ENCODE assay signal across 14 mouse cellular contexts in genomic region chr7:112274611-112275010, GRCm38 (mm10). TPM values are rescaled to one million over a fixed set of nuclear protein-coding genes. Genes with fewer than 3 reads are reported as not detected.
DNase-seq lines count a peak whose midpoint lies in the region; ATAC-seq lines count a peak whose summit lies in the region.
"Had no signal": no experiment of that assay in that cellular context is flagged by ENCODE, and none has a peak within 500 bp of the region (broad histone marks: within the 10 kb centered on the region; RNA-seq: fewer than 3 reads in every experiment).

No protein-coding gene starts in this region.

- peak; percentile 29 for DNase-seq in embryonic facial prominence, embryonic 11.5 days (ENCODE audit: low spot score)
- no peak for DNase-seq in embryonic facial prominence, embryonic 10.5 days (ENCODE audit: low spot score)
- no peak for DNase-seq in heart, postnatal 4 days
- no peak for DNase-seq in lung, adult 18-20 months
- DNase-seq in urinary bladder, postnatal 25 days (ENCODE audit: low spot score): no peak
- DNase-seq: cerebellum, postnatal 10 days; kidney, adult 8-10 months; lung, adult 2 months; spleen, adult 18-20 months had no signal

- no peaks in the 10 kb centered on the region for H3K9me3 ChIP-seq in embryonic facial prominence, embryonic 11.5 days (replicated peaks; ENCODE audit: control insufficient read depth, low read length)
- no peaks in the 10 kb centered on the region for H3K9me3 ChIP-seq in embryonic facial prominence, embryonic 10.5 days
- no peaks in the 10 kb centered on the region for H3K9me3 ChIP-seq in heart, embryonic 14.5 days (ENCODE audit: control insufficient read depth, low read length)
- H3K9me3 ChIP-seq in lung, embryonic 16.5 days (ENCODE audit: control insufficient read depth, low read length): no peaks in the 10 kb centered on the region
- no peaks in the 10 kb centered on the region for H3K9me3 ChIP-seq in intestine, embryonic 16.5 days (ENCODE audit: control insufficient read depth, low read length)
- H3K9me3 ChIP-seq: embryonic facial prominence, embryonic 12.5 days had no signal

- no peak overlapping the region for H3K9ac ChIP-seq in embryonic facial prominence, embryonic 11.5 days (replicated peaks; ENCODE audit: low read length)
- peak overlapping the region; percentile 52 for H3K9ac ChIP-seq in heart, embryonic 14.5 days (ENCODE audit: low read length)
- no peak overlapping the region for H3K9ac ChIP-seq in lung, embryonic 16.5 days (ENCODE audit: low read length)
- no peak overlapping the region for H3K9ac ChIP-seq in intestine, embryonic 16.5 days (ENCODE audit: low read depth, low read length)
- H3K9ac ChIP-seq: embryonic facial prominence, embryonic 12.5 days had no signal

- WGBS in embryonic facial prominence, embryonic 11.5 days: 65% methylated on average over 2 of the region's 2 CpGs
- WGBS in embryonic facial prominence, embryonic 10.5 days: 74% methylated on average over 2 of the region's 2 CpGs
- WGBS in heart, embryonic 14.5 days: 72% methylated on average over 2 of the region's 2 CpGs
- WGBS in lung, embryonic 16.5 days: 49% methylated on average over 2 of the region's 2 CpGs
- WGBS in intestine, embryonic 16.5 days: 53% methylated on average over 2 of the region's 2 CpGs

- H3K4me1 ChIP-seq in embryonic facial prominence, embryonic 11.5 days (ENCODE audit: control insufficient read depth, insufficient read depth, low read length): no peaks in the 10 kb centered on the region; the same call in 1 of the 2 replicates
- peaks cover 36% of the 10 kb centered on the region for H3K4me1 ChIP-seq in embryonic facial prominence, embryonic 10.5 days
- H3K4me1 ChIP-seq in heart, embryonic 14.5 days (ENCODE audit: control insufficient read depth in 2 of 2, insufficient read depth in 2 of 2, low read length in 2 of 2): peaks cover 78 to 98% of the 10 kb centered on the region in 2 experiments
- peaks cover 60% of the 10 kb centered on the region for H3K4me1 ChIP-seq in lung, embryonic 16.5 days (replicated peaks; ENCODE audit: control insufficient read depth, insufficient read depth, low read length)
- peaks cover 65% of the 10 kb centered on the region for H3K4me1 ChIP-seq in intestine, embryonic 16.5 days (ENCODE audit: control insufficient read depth, insufficient read depth, low read length)

- H3K27me3 ChIP-seq in embryonic facial prominence, embryonic 11.5 days (ENCODE audit: control insufficient read depth, insufficient read depth, low read length): no peaks in the 10 kb centered on the region
- peaks cover 7% of the 10 kb centered on the region; the same call in 1 of the 2 replicates for H3K27me3 ChIP-seq in embryonic facial prominence, embryonic 10.5 days (replicated peaks; ENCODE audit: low read depth, poor library complexity, severe bottlenecking)
- no peaks in the 10 kb centered on the region for H3K27me3 ChIP-seq in heart, embryonic 14.5 days (ENCODE audit: control insufficient read depth, insufficient read depth, low read length)
- no peaks in the 10 kb centered on the region for H3K27me3 ChIP-seq in lung, embryonic 16.5 days (ENCODE audit: control insufficient read depth, insufficient read depth, low read depth, low read length)
- H3K27me3 ChIP-seq in intestine, embryonic 16.5 days (replicated peaks; ENCODE audit: control insufficient read depth, insufficient read depth, low read length): no peaks in the 10 kb centered on the region
- H3K27me3 ChIP-seq: embryonic facial prominence, embryonic 12.5 days; Patski had no signal

- H3K27ac ChIP-seq in embryonic facial prominence, embryonic 11.5 days (replicated peaks; ENCODE audit: low read depth, low read length): no peak overlapping the region
- no peak overlapping the region for H3K27ac ChIP-seq in embryonic facial prominence, embryonic 10.5 days (replicated peaks)
- H3K27ac ChIP-seq in heart, embryonic 14.5 days (replicated peaks in 1 of 2; ENCODE audit: control insufficient read depth in 1 of 2, insufficient read depth in 1 of 2, low read depth in 2 of 2, low read length in 2 of 2): peak overlapping the region; percentile 78 to 96
- 0 out of 2 replicates have a peak overlapping the region, but pooled peaks have one; percentile 36 for H3K27ac ChIP-seq in lung, embryonic 16.5 days (ENCODE audit: low read length)
- H3K27ac ChIP-seq in intestine, embryonic 16.5 days (ENCODE audit: low read length): peak overlapping the region; percentile 39
- H3K27ac ChIP-seq: embryonic facial prominence, embryonic 12.5 days had no signal

- no peak overlapping the region for H3K4me3 ChIP-seq in embryonic facial prominence, embryonic 11.5 days (ENCODE audit: low read depth, low read length)
- H3K4me3 ChIP-seq in embryonic facial prominence, embryonic 10.5 days: no peak overlapping the region
- H3K4me3 ChIP-seq in heart, embryonic 14.5 days (ENCODE audit: control insufficient read depth in 1 of 2, insufficient read depth in 1 of 2, low read depth in 1 of 2, low read length in 2 of 2): no peak overlapping the region
- H3K4me3 ChIP-seq in lung, embryonic 16.5 days (ENCODE audit: low read length): no peak overlapping the region
- no peak overlapping the region for H3K4me3 ChIP-seq in intestine, embryonic 16.5 days (ENCODE audit: low read length)
- H3K4me3 ChIP-seq: embryonic facial prominence, embryonic 12.5 days had no signal

- no peak overlapping the region for H3K4me2 ChIP-seq in embryonic facial prominence, embryonic 11.5 days (ENCODE audit: low read depth, low read length)
- H3K4me2 ChIP-seq in heart, embryonic 14.5 days (ENCODE audit: low read length): no peak overlapping the region
- no peak overlapping the region for H3K4me2 ChIP-seq in lung, embryonic 16.5 days (ENCODE audit: low read depth, low read length)
- H3K4me2 ChIP-seq in intestine, embryonic 16.5 days (ENCODE audit: low read depth, low read length): no peak overlapping the region
- H3K4me2 ChIP-seq: embryonic facial prominence, embryonic 12.5 days had no signal

- H3K36me3 ChIP-seq in embryonic facial prominence, embryonic 11.5 days (replicated peaks; ENCODE audit: control insufficient read depth, insufficient read depth, low read depth, low read length): no peaks in the 10 kb centered on the region
- no peaks in the 10 kb centered on the region for H3K36me3 ChIP-seq in embryonic facial prominence, embryonic 10.5 days (replicated peaks)
- H3K36me3 ChIP-seq in heart, embryonic 14.5 days (ENCODE audit: control insufficient read depth, insufficient read depth, low read length): peaks cover 71% of the 10 kb centered on the region
- H3K36me3 ChIP-seq in lung, embryonic 16.5 days (ENCODE audit: control insufficient read depth, insufficient read depth, low read length): no peaks in the 10 kb centered on the region
- H3K36me3 ChIP-seq in intestine, embryonic 16.5 days (ENCODE audit: control insufficient read depth, insufficient read depth, low read length): 0 out of 2 replicates have a peak, but pooled peaks cover 2% of the 10 kb centered on the region
- H3K36me3 ChIP-seq: embryonic facial prominence, embryonic 12.5 days had no signal

- ATAC-seq in embryonic facial prominence, embryonic 11.5 days (replicated peaks; ENCODE audit: insufficient number of reproducible peaks, low FRiP score, low TSS enrichment, low read depth): no peak
- no peak for ATAC-seq in heart, embryonic 14.5 days (ENCODE audit: insufficient number of reproducible peaks, insufficient read depth, low FRiP score, low read depth)
- no peak for ATAC-seq in lung, embryonic 16.5 days (ENCODE audit: low read depth)
- peak; percentile 44 for ATAC-seq in intestine, embryonic 16.5 days
- ATAC-seq: Patski had no signal

RNA-seq across cellular contexts. Expression of gene Mical2, which starts 49.0 kb away (rescaled TPM):
- polyA plus RNA-seq in embryonic facial prominence, embryonic 11.5 days (2014; fragmentation: Nextera tagmentation; extraction: Ambion mirVana): 2.3 and 2.5 TPM in 2 replicates
- 1.2 and 1.4 TPM in 2 replicates for polyA plus RNA-seq in embryonic facial prominence, embryonic 10.5 days (2016; fragmentation: Nextera tagmentation; extraction: Ambion mirVana)
- 140 and 146 TPM in 2 replicates for polyA plus RNA-seq in heart, embryonic 14.5 days (2014; fragmentation: Nextera tagmentation; extraction: Ambion mirVana)
- 100 to 1,000 TPM; 281 to 298 TPM for total RNA-seq in heart, postnatal 4 days (2021)
- polyA plus RNA-seq in lung, embryonic 16.5 days (2015; fragmentation: Nextera tagmentation; extraction: Ambion mirVana): 27.3 and 27.6 TPM in 2 replicates
- 18.3 and 19.0 TPM in 2 replicates for polyA plus RNA-seq in intestine, embryonic 16.5 days (2015; fragmentation: Nextera tagmentation; extraction: Ambion mirVana)

Comparison
In these comparisons a context has a peak if more than half of its experiments do, and no peak if none do; other contexts are left out.
1. H3K27ac ChIP-seq: peak in heart, embryonic 14.5 days (2 of 2), lung, embryonic 16.5 days (single experiment) and intestine, embryonic 16.5 days (single experiment); none in embryonic facial prominence, embryonic 11.5 days (single experiment) and embryonic facial prominence, embryonic 10.5 days (single experiment).